Mouse (Mus musculus) CD4-positive helper T cell, adult 2 months (primary cell): ENCODE data around the gene Gnaz.
A peak's percentile ranks its signal among the peaks of the same experiment; 100 is the strongest.

Experiments used
- DNase-seq: peaks from one replicate; pipeline ENCODE4 v3.0.0-alpha.2; 2012; ENCODE audit warnings: low read depth, missing footprints, low spot score

Gene Gnaz

GRCm38 (mm10) chr10:74966850-74967451 lies at the start of gene Gnaz:
Gnaz (plus strand) TSS chr10:74967177.
- DNase-seq: peak; percentile 88

DNA sequence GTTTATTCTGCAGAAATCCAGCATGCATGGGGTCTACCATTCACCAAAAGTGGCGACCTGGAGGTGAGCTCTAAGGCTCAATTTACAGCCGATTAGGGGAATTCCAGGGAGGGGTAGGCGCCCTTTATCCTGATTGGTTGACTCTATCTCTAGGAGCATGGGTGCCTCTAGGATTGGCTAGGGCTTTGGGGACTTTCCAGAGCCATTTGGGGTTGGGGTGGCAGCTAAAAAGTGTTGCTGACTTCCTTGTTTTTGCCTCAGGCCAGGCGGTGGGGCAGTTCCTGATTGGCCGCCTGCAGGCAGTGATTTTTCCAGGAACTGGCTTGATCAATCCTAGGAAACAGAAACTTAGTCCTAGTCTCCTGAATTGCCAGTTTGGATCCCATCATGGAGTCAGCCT lies 47.7 kb upstream of the Gnaz start:
- DNase-seq: no peak

DNA sequence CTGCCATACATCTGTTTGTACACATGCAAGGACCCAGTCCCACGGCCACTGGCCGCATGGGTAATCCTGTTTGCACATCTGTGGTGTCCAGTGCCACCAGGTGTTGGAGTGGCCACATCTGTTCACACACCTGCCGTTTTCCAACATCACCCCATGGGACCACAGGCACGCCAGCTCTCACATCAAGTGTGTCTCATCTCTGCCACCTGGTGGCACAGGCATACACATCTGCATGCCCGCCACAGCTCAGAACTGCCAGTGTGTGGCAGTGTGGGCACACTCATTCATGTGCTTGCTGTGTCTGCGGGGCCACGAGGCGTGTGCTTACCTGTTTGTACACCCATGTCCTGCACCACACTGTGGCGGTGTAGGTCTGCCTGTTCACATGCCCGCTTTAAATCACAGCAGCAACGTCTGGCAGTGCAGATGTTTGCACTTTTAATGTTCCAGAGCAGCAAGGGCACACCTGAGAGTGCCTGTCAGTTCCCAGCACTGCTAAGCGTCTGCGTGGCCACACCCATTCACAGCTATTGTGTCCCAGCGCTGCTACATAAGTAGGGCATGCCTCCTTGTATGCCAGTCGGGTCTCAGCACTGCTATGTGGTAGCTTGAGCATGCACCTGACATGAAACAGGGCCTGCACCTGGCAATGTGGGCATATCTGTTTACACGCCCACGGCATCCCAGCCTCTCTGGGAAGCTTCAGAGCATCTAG lies 46.0 kb upstream of the Gnaz start:
- peak; percentile 61 for DNase-seq

DNA sequence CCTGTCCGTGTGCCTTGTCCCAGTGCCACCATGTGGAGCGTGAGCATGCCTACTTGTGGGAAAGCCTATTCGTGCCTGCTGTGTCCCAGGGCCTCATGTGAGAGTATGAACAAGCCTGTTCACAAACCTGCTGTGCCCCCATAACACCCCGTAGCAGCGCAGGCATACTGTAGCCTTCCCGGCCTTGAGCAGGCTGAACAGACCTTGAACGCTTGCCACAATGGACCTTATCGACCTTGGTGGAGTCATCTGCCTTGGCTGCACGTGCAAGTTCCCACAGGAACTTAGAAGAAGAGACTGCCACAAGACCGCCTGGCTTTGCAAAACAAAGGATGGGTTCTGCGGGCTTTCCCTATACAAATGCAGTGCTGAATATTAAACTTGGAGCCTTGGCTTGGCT lies 45.4 kb upstream of the Gnaz start:
- no peak for DNase-seq

DNA sequence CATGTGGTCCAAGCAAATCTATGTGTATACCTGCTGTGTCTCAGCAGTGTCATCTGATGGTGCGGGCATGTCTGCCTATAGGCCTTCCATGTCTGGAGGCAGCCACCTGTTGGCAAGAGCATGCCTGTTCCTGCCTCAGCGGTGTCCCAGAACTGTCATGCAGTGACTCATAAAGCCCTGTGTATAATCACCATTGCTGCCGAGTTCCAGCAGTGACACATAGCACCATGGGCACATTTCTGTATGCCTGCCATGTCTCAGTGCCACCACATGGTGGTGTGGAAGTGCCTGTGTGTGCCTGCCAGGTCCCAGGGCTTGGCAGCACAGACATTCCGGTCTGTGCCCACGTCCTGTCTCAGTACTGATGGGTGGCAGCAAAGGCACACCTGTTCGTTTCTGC lies 44.2 kb upstream of the Gnaz start:
- DNase-seq: peak; percentile 18

DNA sequence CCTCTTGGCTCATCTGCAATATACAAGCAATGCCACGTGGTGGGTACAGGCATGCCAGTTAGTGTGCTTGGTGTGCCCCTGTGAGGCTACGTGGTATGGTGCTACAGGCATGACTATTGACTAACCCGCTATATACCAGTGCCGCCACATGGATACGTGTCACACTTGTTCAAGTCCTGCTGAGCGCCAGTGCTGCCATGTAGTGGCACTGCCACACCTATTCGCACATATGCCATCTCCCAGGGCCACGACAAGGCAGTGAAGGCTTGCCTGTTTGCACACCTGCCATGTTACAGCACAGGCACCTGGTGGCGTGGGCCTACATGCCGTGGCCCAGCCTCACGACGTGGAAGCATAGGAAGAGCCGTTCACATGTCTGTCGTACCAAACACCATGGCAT lies 42.7 kb upstream of the Gnaz start:
- no peak for DNase-seq

- peak; percentile 32 for DNase-seq
Measured at GRCm38 (mm10) chr10:74925324-74925723, 41.7 kb upstream of the Gnaz start.

GRCm38 (mm10) chr10:74928276-74928675 lies 38.7 kb upstream of the Gnaz start:
- DNase-seq: no peak

GRCm38 (mm10) chr10:74929578-74929977 lies 37.4 kb upstream of the Gnaz start:
- no peak for DNase-seq

GRCm38 (mm10) chr10:74930541-74930940 lies 36.4 kb upstream of the Gnaz start:
- no peak for DNase-seq

DNA sequence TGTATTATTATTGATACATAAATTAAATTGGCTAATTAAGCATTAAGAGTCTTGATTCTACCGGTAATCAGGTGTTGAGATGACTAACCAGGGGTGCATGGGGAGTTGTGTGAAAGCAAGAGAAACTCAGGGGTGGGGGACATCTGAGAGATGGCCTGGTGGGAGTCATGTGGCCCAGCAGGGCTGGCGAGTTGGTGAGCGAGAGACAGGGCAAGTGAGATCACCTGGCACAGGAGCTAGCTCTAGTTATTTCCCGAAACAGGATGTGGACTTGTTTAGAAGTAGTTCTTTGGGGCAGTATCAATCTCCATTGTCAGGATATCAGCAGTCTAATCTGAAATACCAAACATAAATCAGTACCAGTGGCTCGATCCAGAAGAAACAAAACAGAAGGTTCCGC lies 35.3 kb upstream of the Gnaz start:
- DNase-seq: no peak

- no peak for DNase-seq
Measured at GRCm38 (mm10) chr10:74932487-74932886, 34.5 kb upstream of the Gnaz start.

GRCm38 (mm10) chr10:74933548-74934190 lies 33.3 kb upstream of the Gnaz start:
- no peak for DNase-seq

DNA sequence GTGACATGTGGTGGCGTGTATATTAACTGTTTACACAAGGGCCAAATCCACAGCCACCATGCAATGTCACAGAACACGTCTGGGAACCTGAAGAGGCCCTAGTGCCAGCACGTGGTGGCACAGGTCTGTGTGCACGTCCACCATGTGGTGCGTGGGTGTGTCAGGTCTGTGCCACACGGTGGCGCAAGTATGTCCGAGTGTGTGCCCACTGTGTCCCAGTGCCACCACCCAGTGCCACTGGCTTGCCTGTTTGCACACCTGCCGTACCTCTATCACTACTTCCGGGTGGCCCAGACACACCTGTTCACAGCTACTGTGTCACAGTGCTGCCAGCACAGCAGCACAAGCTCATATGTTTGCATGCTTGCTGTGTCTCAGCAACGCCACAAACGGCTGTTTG lies 32.5 kb upstream of the Gnaz start:
- no peak for DNase-seq

GRCm38 (mm10) chr10:74935016-74935415 lies 32.0 kb upstream of the Gnaz start:
- no peak for DNase-seq

- no peak for DNase-seq
Measured at GRCm38 (mm10) chr10:74937003-74937790, 29.8 kb upstream of the Gnaz start.

DNA sequence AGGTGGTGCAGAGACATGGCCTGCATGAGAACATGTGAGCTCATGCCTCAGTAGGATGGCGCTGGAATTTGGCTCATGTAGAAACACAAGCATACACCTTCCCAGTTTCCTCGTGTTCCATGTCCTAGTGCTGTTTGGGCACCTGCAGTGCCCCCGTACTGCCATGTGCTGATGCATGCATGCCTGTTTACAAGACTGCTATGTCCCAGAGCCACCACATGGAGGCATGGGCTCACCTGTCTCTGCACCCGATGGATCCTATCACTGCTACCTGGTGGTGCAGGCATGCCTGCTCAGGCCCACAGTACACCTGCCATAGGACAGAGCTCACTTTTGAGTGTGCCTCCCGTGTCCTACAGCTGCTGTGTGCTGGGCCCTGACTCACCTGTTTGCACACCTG lies 28.6 kb upstream of the Gnaz start:
- DNase-seq: no peak

DNA sequence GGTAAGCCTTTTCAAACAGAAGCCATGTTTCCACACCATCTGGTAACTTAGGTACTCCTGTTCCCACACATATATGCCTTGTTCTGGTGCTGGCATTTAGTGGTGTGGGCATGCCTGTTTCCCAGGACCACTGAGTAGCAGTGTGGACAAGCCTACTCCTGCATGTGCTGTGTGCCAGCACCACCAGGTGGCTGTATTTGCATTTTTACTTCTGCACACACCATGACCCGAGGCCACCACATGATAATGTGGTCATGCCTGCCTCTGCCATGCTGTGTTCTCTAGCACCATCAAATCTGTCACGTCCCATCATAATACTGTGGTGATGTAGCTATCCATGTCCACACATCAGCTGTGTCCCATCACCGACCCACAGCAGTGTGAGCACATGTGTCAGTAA lies 27.7 kb upstream of the Gnaz start:
- DNase-seq: no peak

DNA sequence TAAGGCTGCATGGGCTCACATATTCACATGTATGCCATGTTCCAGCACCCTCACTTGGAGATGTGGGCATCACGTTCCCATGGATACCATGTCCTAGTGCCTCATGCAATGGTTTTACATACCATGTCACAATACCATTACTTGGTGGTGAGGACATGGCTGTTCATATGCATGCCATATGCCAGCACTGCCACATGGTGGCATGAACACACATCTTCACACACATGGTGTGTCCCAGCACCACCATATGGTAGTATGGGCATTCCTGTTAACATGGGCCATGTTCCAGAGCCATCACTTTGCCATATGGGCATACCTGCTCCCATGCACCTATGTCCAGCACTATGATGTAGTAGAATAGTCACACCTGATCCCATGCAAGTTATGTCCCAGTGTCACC lies 26.2 kb upstream of the Gnaz start:
- DNase-seq: no peak

GRCm38 (mm10) chr10:74952830-74953443 lies 14.0 kb upstream of the Gnaz start:
- no peak for DNase-seq

DNA sequence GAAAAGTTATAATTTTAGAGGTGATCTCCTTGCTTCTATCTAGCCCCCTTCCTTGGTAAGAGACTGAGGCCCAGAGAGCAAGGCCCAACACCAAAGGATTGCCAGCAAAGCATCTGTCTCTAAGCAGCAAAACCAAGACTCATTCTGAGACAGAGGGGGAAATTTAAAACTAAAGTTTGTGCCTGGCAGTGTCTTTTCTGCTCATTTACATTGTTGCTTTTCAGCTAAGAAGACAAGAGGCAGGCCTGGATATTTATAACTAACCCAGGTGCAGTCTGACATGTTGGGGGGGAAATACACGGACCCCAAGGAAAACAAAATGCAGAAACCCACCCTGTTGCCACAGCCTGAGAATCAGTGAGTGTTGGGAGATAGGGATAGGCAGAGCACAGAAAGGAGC lies 2.6 kb upstream of the Gnaz start:
- DNase-seq: no peak
